Mouse (Mus musculus) bone marrow, adult 2 months (tissue): ENCODE data around the gene Tjp1. TPM values are rescaled to one million over a fixed set of nuclear protein-coding genes. Genes with fewer than 3 reads are reported as not detected.

Experiments used
- H3K27ac ChIP-seq: fragments of 200-500 bp; 2 replicates; pipeline ENCODE4 v1.5.1; 2012; ENCODE audit warnings: low read depth, mild to moderate bottlenecking, control low read depth, inconsistent platforms, low read length; ENCODE audit not compliant: control insufficient read depth, poor library complexity, insufficient read depth
- H3K4me1 ChIP-seq: fragments of 200-500 bp; 2 replicates; pipeline ENCODE4 v1.6.1; 2011; ENCODE audit warnings: low read length; ENCODE audit not compliant: control insufficient read depth, insufficient read depth
- H3K4me3 ChIP-seq: fragments of 200-500 bp; replicated peaks from 2 replicates; pipeline ENCODE3; 2011; ENCODE audit warnings: mild to moderate bottlenecking, low read depth, low read length, control low read depth; ENCODE audit not compliant: control insufficient read depth
- CTCF ChIP-seq: fragments of 200-500 bp; IDR thresholded peaks from 2 replicates; pipeline ENCODE4 v1.5.1; 2011; ENCODE audit warnings: low read length, control low read depth; ENCODE audit not compliant: control insufficient read depth, insufficient read depth
- POLR2A ChIP-seq: fragments of 200-500 bp; IDR thresholded peaks from 2 replicates; pipeline ENCODE4 v1.6.1; 2011; ENCODE audit warnings: low read depth, mild to moderate bottlenecking, control low read depth, low read length, borderline replicate concordance; ENCODE audit not compliant: control insufficient read depth
- WGBS: fragments of 180-500 bp; shearing (Covaris S2); methylation state at CpG from one replicate; pipeline ENCODE4 v1.1.7; 2018; 5-methylcytosine and 5-hydroxymethylcytosine counted together
- polyA plus RNA-seq: library from polyadenylated mRNA; stranded (reverse); fragments of >200 nt; gene quantifications from 2 replicates; pipeline ENCODE4 v1.2.4, GENCODE M21; 2011; ENCODE audit warnings: low replicate concordance; ENCODE audit not compliant: missing spikeins, insufficient read depth, insufficient read length

Tjp1 gene
- polyA plus RNA-seq, 1 experiment = 16.9 TPM

DNA sequence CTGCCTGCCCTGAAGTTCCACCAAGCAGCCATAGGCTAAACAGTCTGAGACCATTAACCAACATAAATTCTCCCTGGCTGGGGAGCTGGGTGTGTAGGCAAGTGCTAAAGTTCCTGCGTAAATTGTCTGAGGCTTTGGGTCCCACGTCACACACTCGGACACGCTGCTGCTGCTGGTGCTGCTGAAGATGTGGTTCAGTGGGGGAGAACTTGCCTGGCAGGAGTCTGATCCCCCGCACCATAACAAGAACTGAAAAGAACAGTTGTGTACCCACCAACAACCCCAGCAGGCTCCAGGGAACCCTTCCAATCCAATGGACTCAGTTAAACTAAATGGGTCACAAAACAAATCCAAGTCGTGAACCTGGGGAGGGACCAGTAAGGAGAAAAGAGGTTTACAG is 56.2 kb downstream of the Tjp1 start:
- 86% methylated on average over 6 of the region's 6 CpGs for WGBS
- Histone ChIP-seq H3K4me1 (no peaks in the 10 kb centered on the region), H3K4me3 (no peak overlapping the region), H3K27ac (no peak overlapping the region)
- TF ChIP-seq CTCF = no peak
- TF ChIP-seq POLR2A = no peak

DNA sequence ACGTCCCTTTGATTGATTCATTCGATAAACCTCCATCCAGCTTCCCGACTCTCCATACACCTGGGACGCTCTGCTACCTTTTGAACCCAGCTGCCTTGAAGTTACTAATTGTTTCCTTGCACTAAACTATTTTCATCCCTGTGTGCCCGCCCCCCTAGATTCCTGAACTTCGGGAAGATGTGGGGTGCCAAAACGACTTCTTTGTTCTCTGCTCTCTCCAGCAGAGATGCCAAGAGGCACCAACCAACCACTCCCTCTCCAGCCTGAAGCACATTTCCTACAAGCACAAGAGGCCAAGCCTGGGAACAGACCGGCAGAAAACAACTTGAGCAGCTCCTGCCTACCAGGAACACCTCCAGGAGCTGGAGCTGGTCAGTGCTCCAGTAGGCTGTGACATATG is 57.4 kb downstream of the Tjp1 start:
- Histone ChIP-seq H3K27ac (no peak overlapping the region), H3K4me1 (no peaks in the 10 kb centered on the region), H3K4me3 (no peak overlapping the region)
- 39% methylated on average over 8 of the region's 8 CpGs for WGBS
- TF ChIP-seq POLR2A (no peak), CTCF (no peak)

GRCm38 (mm10) chr7:65469666-65470065 is 57.9 kb downstream of the Tjp1 start:
- Histone ChIP-seq H3K4me3 (no peak overlapping the region), H3K4me1 (no peaks in the 10 kb centered on the region), H3K27ac (no peak overlapping the region)
- WGBS = 7% methylated on average over 6 of the region's 6 CpGs
- TF ChIP-seq POLR2A (no peak), CTCF (no peak)

DNA sequence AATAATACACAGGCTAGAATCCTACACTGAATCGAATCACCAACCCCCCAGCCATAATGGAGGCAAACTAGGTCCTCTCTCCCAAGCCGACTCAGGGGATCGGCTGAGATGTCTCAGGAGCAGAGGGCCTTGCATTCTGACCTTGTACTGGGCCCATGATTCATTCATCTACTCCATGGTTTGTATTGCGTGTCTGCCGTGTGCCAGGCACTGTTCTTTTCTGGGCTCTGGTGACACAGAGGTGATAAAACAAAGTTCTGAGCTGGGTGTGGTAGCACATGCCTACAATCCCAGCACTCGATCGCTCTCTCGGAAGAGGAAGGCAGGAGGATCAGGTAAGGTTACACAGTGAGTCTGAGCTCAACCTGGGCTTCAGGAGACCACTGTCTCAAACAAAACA is 59.4 kb downstream of the Tjp1 start:
- Histone ChIP-seq H3K4me1 (no peaks in the 10 kb centered on the region), H3K4me3 (no peak overlapping the region), H3K27ac (no peak overlapping the region)
- WGBS = 87% methylated on average over 8 of the region's 8 CpGs
- TF ChIP-seq CTCF (no peak), POLR2A (no peak)

DNA sequence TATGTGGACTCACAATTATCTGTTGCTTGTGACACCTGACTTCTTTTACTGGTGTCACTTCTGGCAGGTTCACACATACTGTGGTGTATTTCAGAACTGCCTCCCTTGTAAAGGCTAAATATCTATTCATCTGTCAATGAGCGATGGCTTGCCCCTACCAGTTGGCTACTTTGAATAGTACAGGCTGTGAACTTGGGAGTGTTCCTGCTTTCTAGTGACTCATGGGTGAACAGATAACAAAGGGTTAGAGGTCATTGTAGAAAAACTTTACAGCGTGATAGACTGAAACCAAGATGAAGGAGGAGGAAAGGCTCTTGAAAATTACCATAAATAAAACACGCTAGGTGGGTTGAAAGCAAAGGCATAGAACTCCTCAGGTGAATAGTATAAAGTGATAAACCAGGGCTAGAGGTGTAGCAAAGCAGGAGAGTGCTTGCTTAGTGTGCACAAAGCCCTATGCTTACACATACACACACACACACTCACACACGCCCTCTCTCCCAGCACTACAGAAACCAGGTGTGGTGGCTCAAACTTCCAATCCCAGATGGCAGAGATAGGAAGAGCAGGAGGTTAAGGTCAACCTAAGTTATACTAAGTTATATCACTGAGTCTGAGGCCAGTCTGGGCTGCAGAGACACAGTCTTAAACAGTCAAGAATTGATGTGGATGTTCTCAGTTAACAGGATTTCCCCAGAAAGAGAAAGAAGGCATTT is 60.1 kb downstream of the Tjp1 start:
- H3K4me3 ChIP-seq = no peak overlapping the region
- 83% methylated on average over 4 of the region's 4 CpGs for WGBS
- TF ChIP-seq CTCF (no peak), POLR2A (no peak)
- H3K4me1 ChIP-seq = no peaks in the 10 kb centered on the region
- H3K27ac ChIP-seq = no peak overlapping the region

DNA sequence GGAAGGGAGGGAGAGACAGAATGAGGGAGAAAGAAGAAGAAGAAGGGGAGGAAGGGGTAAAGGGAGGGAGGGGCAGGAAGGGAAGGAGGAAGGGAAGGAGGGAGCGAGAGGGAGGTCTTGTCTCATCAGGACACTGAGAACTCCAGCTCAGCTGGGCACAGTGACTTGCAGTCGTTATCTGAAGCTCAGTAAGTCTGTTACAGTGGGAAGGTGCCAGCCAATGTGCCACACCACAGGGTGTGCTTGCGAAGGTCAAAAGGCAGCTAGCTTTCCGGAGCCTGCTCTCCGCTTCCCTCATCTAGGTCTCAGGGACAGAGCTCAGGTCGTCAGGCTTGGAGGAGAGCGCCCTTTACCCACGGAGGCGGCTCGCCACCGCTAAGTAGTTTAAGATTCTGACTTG is 61.4 kb downstream of the Tjp1 start:
- TF ChIP-seq CTCF (no peak), POLR2A (no peak)
- H3K27ac ChIP-seq = no peak overlapping the region
- H3K4me1 ChIP-seq = no peaks in the 10 kb centered on the region
- WGBS = 40% methylated on average over 11 of the region's 11 CpGs
- no peak overlapping the region for H3K4me3 ChIP-seq

DNA sequence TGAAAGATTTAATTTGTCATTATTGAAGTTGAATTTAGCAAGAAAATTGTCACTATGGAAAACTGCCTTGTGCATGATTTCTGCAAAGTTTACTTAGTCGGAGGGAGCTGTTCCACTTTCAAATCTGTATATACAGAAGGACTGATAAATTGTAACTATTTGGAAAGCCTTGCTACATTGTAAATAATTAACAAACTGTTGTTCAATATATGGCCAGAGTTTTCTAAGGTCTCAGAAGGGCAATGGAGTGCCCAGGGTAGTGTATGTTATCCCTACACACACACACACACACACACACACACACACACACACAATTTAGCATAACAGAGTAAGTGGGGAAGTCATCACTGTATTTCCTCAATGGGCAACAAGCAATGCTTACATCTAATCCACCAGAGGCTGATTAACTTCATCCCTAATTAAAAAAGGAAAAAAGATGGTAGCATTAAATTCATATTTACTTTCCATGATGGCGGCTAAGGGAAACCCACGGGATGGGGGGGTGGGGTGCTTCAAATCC is 63.0 kb downstream of the Tjp1 start:
- Histone ChIP-seq H3K27ac (no peak overlapping the region), H3K4me1 (no peaks in the 10 kb centered on the region), H3K4me3 (no peak overlapping the region)
- no peak for TF ChIP-seq CTCF
- no peak for TF ChIP-seq POLR2A
- 76% methylated on average over 3 of the region's 3 CpGs for WGBS

DNA sequence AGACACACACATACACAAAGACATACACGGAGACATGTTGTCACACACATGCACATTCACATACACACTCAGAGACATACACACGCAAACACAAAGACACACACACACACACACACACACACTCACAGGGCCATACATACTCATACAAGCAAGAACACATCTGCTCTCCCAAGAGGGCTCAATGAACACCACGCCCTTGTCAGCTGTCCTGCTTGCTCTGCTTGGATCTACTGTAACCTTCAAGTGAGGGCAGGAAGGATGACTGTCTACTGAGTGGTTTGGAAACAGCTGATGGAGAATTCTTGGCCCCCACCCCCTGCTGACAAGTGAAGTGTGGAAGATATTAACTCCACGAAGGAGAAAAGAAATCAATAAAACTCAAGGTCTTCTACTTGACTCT is 64.1 kb downstream of the Tjp1 start:
- H3K27ac ChIP-seq = no peak overlapping the region
- WGBS = 71% methylated on average over 4 of the region's 4 CpGs
- no peaks in the 10 kb centered on the region for H3K4me1 ChIP-seq
- TF ChIP-seq CTCF (no peak), POLR2A (no peak)
- H3K4me3 ChIP-seq = no peak overlapping the region
